Mouse (Mus musculus): Measurements from ENCODE around the gene Cdhr4.

GRCm38 (mm10) chr9:107993013-107993412, 716 bp downstream of the Cdhr4 start:
- TF ChIP-seq POLR2A (IDR thresholded peaks at IDR 0.05; ENCODE audit: borderline replicate concordance, insufficient read depth, low read length) (no peak), CTCF (IDR thresholded peaks at IDR 0.05; ENCODE audit: borderline replicate concordance, insufficient read depth, low read depth, low read length) (no peak)

Measured in cerebellum, adult 2 months (tissue).